Mouse (Mus musculus) granulocyte monocyte progenitor cell, adult 5-6 weeks (primary cell): ENCODE results near the gene Mrc2. TPM values are rescaled to one million over a fixed set of nuclear protein-coding genes. Genes with fewer than 3 reads are reported as not detected.

Experiments
- ATAC-seq: replicated peaks from 2 replicates; pipeline ENCODE4 v1.8.0; 2016; ENCODE audit warnings: mild to moderate bottlenecking, moderate TSS enrichment, inconsistent platforms; ENCODE audit not compliant: poor library complexity, severe bottlenecking
- total RNA-seq, 2 experiments: library from RNA; stranded (forward) in 1 of 2; stranded (reverse) in 1 of 2; fragments of 200-712, 200-1000 nt in 1 of 2; fragments of >200 nt in 1 of 2; fragmentation: Nextera tagmentation in 1 of 2; gene quantifications; 2 replicates each; pipeline ENCODE4 v1.2.3; 2014 to 2017

Gene Mrc2
- total RNA-seq, 2 experiments from 2014 or later = not detected

- no peak for ATAC-seq
Measured at GRCm38 (mm10) chr11:105371818-105372217, 79.4 kb downstream of the Mrc2 start.

GRCm38 (mm10) chr11:105373881-105374280 lies 81.4 kb downstream of the Mrc2 start:
- ATAC-seq = no peak

GRCm38 (mm10) chr11:105374526-105375175 lies 82.2 kb downstream of the Mrc2 start:
- no peak for ATAC-seq

DNA sequence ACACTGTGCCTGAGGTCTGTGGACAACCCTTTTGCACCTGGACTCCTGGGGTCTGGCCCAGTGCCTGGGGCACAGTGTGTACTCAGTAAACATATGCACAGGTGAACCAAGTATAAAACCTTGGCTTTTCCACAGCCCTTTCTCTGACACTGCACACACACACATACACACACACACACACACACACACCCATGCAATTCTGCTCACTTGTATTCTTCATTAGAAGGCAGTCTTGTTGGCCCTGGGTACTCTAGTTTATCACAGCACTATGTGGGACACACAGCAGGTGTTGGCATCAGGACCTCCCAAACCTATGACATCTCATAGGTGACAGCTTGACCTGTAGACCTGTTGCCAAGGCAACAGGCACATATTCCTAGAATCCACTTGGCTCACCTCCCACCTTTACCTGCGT lies 83.4 kb downstream of the Mrc2 start:
- ATAC-seq = no peak

DNA sequence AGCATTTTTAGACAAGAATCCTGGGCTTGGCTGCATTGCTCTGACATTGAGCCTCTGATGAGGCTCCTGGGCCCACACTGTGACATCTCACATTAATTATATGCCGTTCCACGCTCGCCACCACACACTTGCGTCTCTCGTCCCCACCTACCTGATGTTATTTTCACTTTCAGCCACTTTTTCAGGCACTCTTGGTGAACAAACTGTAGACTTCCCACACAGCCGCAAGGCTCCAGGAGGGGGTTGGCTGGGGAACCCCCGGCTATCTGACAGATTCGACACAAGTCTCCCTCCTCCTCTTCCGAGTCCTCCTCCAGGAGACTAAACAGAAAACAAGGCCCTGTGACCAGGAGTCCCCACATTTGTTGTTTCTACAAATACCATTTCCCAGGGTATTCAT lies 92.8 kb downstream of the Mrc2 start:
- no peak for ATAC-seq

- ATAC-seq = no peak
Measured at GRCm38 (mm10) chr11:105388636-105389035, 96.2 kb downstream of the Mrc2 start.

DNA sequence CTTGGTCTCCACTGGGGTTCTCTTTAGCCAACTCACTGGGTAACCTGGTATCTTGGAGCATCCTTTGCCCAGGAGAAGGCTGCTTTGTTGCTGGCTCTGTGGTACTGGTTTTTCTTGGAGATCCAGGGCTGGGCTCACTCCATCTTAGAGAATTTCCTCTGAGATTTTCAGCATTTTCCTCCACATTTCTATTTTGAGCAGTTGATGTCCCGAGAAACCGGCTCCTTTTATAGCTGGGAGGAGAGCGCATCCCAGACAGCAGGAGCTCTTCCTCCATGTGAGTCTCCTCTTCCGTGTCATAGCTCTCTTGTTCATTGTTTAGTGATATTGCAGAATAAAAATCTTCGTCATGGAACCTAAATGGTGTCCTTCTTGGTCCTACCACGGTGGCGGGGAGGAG lies 97.8 kb downstream of the Mrc2 start:
- no peak for ATAC-seq

Other genes starting within 250 kb of the Mrc2 start
- not detected in 2 replicates for gene Efcab3, start 229.1 kb upstream of the Mrc2 start, total RNA-seq (2014; fragmentation: Nextera tagmentation)
- not detected in 2 replicates for gene Efcab3, start 229.1 kb upstream of the Mrc2 start, total RNA-seq (2017)
- 24.2 and 31.4 TPM in 2 replicates for gene Mettl2, start 166.2 kb upstream of the Mrc2 start, total RNA-seq (2014; fragmentation: Nextera tagmentation)
- 19.8 and 30.5 TPM in 2 replicates for gene Mettl2, start 166.2 kb upstream of the Mrc2 start, total RNA-seq (2017)
- not detected in 2 replicates for gene Gm10842, start 145.8 kb upstream of the Mrc2 start, total RNA-seq (2014; fragmentation: Nextera tagmentation)
- gene Gm10842, start 145.8 kb upstream of the Mrc2 start, total RNA-seq (2017) = 3.1 TPM in 1 of 2 replicates, not detected in the other
- 41.2 and 62.9 TPM in 2 replicates for gene Tlk2, start 113.8 kb upstream of the Mrc2 start, total RNA-seq (2014; fragmentation: Nextera tagmentation)
- 43.8 and 63.4 TPM in 2 replicates for gene Tlk2, start 113.8 kb upstream of the Mrc2 start, total RNA-seq (2017)
- gene March10, start 164.1 kb downstream of the Mrc2 start, total RNA-seq (2014; fragmentation: Nextera tagmentation) = not detected in 2 replicates
- not detected in 2 replicates for gene March10, start 164.1 kb downstream of the Mrc2 start, total RNA-seq (2017)